Mouse (Mus musculus) olfactory bulb, adult 2 months (tissue): ENCODE data around the gene Slc24a1. TPM values are rescaled to one million over a fixed set of nuclear protein-coding genes. Genes with fewer than 3 reads are reported as not detected.

Experiments
- H3K27ac ChIP-seq: fragments of 200-500 bp; 2 replicates; pipeline ENCODE4 v1.5.1; 2012; ENCODE audit warnings: low read depth, low read length; ENCODE audit not compliant: insufficient read depth
- H3K4me1 ChIP-seq: fragments of 200-500 bp; 2 replicates; pipeline ENCODE4 v1.6.1; 2012; ENCODE audit warnings: low read length; ENCODE audit not compliant: control insufficient read depth, insufficient read depth
- H3K4me3 ChIP-seq: fragments of 200-500 bp; 2 replicates; pipeline ENCODE4 v1.5.1; 2012; ENCODE audit warnings: mild to moderate bottlenecking, low read depth, low read length, moderate library complexity; ENCODE audit not compliant: insufficient read depth
- CTCF ChIP-seq: fragments of 200-500 bp; IDR thresholded peaks from 2 replicates; pipeline ENCODE4 v1.5.1; 2012; ENCODE audit warnings: low read depth, mild to moderate bottlenecking, low read length, moderate library complexity; ENCODE audit not compliant: insufficient read depth
- POLR2A ChIP-seq: fragments of 200-500 bp; IDR thresholded peaks from 2 replicates; pipeline ENCODE4 v1.6.1; 2012; ENCODE audit warnings: mild to moderate bottlenecking, low read depth, low read length, moderate library complexity; ENCODE audit not compliant: insufficient read depth
- WGBS: fragments of 180-500 bp; shearing (Covaris S2); methylation state at CpG from one replicate; pipeline ENCODE4 v1.1.7; 2018; 5-methylcytosine and 5-hydroxymethylcytosine counted together
- polyA plus RNA-seq: library from polyadenylated mRNA; stranded (reverse); fragments of >200 nt; gene quantifications from 2 replicates; pipeline ENCODE4 v1.2.4, GENCODE M21; 2012; ENCODE audit warnings: low replicate concordance; ENCODE audit not compliant: missing spikeins, insufficient read depth, insufficient read length

The Slc24a1 gene
- polyA plus RNA-seq, 1 experiment, result not detected

DNA sequence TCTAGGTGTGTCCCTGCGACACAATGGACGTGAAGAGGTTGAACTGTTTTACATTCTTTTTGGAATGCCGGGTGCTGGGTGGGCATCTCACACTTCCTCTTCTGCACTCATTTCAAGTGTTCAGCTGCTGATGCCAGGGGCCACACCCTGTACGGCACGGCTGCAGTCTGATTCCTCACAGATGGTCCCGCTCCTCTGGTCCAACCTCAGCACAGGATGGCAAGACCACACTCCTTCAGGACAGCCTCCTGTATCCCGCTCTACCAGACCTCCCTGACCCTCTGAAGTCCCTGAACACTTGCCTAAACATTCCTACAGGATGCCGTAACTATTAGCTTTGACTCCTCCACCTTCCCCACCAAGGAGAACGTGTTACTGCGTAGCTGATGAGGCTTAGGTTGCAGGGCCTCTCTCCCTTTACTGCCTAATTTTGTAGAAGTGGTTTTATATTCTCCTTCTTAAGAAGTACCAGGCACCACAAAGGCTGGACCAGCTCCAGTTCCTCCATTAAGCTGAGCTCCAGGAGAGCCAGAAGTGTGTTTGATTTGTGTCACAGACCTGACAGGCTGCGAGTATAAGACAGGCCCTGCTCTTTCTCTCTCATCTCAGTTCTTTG, 10.6 kb downstream of the Slc24a1 start:
- Histone ChIP-seq H3K4me3 (no peak overlapping the region), H3K4me1 (no peaks in the 10 kb centered on the region), H3K27ac (no peak overlapping the region)
- no peak for TF ChIP-seq POLR2A
- TF ChIP-seq CTCF, result no peak
- WGBS, result 86% methylated on average over 11 of the region's 11 CpGs

DNA sequence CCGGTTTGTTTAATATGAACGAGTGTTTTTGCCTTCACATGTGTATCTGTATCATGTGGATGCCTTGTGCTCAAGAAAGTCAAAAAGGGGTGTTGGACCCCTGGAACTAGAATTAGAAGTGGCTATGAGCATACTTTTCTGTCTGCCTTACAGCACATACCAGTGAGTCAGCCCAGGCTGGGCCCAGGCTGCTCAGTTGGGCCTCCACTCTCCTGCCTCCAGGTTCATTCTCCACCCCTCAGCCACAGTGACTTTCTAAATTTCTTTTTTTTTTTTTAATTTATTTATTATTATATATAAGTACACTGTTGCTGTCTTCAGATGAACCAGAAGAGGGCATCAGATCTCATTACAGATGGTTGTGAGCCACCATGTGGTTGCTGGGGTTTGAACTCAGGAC, 11.6 kb downstream of the Slc24a1 start:
- H3K27ac ChIP-seq, result no peak overlapping the region
- H3K4me1 ChIP-seq, result no peaks in the 10 kb centered on the region
- 75% methylated on average over 2 of the region's 2 CpGs for WGBS
- H3K4me3 ChIP-seq, result no peak overlapping the region
- TF ChIP-seq CTCF (no peak), POLR2A (no peak)

DNA sequence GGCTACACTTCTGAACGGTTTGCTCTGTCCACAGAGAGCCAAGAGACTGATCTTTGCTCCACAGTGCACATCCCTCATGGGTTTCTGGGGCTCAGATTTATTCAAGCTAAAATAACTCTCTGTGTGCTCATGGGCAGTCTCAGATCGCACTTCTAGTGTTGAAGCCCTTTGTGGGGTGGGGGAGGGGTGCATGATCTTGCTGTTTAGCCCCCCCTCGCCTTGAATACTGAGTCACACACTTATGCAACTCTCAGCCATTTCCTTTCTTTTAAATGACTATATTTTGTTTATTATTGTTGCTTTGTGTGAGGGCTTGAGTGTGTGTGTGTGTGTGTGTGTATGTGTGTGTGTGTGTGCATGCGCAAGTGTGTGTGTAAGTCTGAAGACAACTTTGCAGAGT, 12.1 kb downstream of the Slc24a1 start:
- no peak overlapping the region for H3K4me3 ChIP-seq
- no peak overlapping the region for H3K27ac ChIP-seq
- no peaks in the 10 kb centered on the region for H3K4me1 ChIP-seq
- TF ChIP-seq CTCF (no peak), POLR2A (no peak)
- 39% methylated on average over 4 of the region's 4 CpGs for WGBS

DNA sequence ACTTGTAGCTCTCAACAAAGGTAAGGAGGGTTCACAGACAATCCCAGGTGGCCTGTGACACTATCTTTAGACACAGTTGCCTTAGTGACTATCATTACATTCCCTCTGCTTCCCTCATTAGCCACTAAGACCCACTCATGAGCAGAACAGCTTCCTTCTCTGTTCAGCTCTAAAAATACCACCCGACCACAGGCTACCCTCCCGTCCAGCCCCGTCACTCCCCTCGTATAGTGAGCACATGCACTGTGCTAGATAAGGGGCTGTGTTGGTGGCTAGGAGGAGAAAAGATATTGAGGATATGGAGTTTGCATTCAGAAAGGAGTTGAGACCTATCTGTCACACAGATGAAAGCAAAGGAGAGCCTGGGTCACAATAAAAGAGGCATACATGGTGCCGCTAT, 12.9 kb downstream of the Slc24a1 start:
- H3K4me1 ChIP-seq, result no peaks in the 10 kb centered on the region
- TF ChIP-seq POLR2A (no peak), CTCF (no peak)
- H3K27ac ChIP-seq, result no peak overlapping the region
- H3K4me3 ChIP-seq, result no peak overlapping the region
- WGBS, result 77% methylated on average over 5 of the region's 5 CpGs

DNA sequence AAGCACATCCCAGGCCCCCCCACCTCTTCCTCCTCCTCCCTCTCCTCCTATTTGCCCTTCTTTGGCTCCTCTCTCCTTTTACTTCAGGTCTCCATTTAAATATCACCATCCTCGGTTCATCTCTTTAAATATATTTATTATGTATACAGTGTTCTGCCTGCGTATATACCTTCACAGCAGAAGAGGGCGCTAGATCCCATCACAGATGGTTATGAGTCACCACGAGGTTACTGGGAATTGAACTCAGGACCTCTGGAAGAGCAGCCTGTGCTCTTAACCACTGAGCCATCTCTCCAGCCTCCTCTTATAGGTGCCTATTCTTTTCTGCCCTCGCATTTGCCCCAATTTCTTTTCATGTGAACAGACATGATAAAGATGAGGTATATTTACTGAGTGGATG, 13.9 kb downstream of the Slc24a1 start:
- no peak for TF ChIP-seq CTCF
- TF ChIP-seq POLR2A, result no peak
- Histone ChIP-seq H3K27ac (no peak overlapping the region), H3K4me1 (no peaks in the 10 kb centered on the region), H3K4me3 (no peak overlapping the region)
- WGBS, result 65% methylated on average over 5 of the region's 5 CpGs

DNA sequence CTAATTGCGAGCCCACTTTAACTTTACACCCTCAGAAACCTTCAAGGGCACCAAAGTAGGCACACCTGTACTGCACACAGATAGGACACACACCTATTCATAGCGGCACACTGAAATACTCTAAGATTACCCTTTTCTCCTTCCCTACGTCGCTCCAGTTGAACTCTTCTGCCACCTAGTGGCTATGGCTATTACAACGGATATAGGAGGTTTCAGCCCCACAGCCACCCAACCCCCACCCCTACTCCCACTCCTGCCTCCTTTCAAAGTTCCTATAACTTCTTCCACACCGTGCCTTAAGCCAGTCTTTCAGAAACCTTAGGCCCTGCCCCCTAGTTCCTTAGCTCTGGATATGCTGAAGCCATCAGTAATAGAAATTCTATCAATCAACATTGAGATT, 14.9 kb downstream of the Slc24a1 start:
- Histone ChIP-seq H3K4me3 (no peak overlapping the region), H3K27ac (no peak overlapping the region), H3K4me1 (no peaks in the 10 kb centered on the region)
- WGBS, result 7% methylated on average over 6 of the region's 6 CpGs
- TF ChIP-seq POLR2A (no peak), CTCF (no peak)

DNA sequence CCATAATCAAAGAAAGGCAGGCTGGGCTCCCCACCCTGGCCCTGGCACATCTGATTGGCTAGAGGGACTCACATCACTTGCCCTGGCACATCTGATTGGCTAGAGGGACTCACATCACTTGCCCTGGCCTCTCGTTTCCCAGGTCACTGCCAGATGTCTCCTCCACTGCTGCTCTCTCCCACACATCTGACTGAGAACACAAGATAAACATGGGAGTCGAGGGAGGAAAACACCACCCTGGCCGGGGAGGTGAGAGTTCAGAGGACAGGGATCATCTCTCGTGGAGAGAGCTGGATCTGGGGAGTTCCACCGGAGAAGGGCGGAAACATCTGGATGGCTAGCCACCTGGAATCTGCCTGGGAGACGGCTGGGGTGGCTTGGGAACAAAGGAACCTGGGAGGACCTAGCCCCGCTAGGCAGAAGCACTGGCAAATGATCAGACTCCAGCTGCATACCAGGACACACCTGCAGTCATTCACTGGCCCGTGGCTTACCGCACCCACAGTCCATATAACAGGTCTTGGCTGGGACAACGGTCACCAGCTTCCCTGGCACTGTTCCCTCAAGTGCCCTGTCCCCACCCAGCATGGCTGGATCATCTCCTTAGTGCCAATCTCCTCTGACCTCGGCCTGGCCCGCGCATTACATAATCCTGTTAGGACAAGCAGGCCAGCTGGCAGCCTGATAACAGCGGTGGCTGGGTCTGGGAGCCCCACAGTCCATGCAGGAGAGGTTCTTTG, 17.2 kb downstream of the Slc24a1 start:
- WGBS, result 58% methylated on average over 15 of the region's 15 CpGs
- no peak overlapping the region for H3K27ac ChIP-seq
- H3K4me1 ChIP-seq, result no peaks in the 10 kb centered on the region
- TF ChIP-seq POLR2A (no peak), CTCF (no peak)
- H3K4me3 ChIP-seq, result no peak overlapping the region

DNA sequence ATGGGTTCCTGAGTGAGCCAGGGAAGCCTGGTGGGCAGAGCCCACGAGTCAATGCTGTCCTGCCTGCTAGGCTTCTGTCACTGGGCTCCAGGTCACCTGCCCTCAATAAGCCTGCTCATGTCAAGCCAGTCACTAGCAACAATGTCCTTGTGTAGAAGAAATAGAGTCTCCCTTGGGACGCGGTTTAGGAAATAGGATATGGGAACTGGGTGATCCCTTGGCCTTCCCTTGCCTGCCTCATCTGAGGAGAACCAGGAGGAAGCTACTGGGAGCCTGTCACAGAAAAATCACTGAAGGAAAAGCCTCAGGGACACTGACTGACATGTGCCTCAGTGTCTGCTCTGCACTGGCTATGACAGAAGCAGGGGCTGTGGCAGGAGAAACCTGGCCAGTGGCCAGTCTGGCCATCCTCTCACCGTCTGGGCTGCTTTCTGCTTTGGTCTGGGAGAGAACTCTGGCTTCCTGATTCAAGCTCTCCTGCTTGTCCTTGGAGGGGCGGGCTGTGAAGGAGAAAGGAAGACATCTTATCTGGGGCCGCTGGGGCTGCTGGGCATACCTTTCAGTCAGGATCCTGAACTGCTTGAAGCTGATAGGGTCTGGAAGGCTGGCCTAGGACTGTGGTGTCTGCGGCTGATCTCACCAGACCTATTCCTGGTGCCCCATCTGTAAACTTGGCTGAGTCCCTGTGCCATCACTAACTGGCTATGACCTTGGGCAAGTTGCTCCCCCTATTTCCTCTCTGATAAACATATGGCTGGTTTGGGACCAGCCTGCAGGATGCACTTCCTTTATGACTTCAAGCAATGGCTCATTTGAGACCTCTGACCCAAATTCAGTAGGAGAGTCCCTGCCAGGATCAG, 19.4 kb downstream of the Slc24a1 start:
- TF ChIP-seq POLR2A, result no peak
- no peak for TF ChIP-seq CTCF
- WGBS, result 80% methylated on average over 7 of the region's 7 CpGs
- no peak overlapping the region for H3K4me3 ChIP-seq
- no peak overlapping the region for H3K27ac ChIP-seq
- no peaks in the 10 kb centered on the region for H3K4me1 ChIP-seq

DNA sequence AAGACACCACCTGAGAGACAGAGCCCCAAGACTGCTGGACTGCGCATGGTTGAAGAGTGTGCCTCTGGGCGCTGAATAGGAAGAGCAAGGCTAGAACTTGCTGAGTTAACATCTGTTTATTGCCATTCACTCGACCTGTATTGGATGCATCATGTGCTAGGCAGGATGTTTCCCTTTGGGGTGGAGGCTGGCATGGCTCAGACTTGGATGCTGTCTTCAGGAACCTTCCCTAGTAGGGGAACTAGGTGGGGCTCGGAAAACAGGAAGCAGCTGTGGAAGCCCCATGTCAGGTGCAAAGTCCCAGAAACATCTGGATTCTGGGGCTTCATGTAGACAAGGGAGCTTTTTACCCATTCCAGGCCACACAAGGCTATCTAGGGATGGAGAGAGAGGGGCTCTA, 21.2 kb downstream of the Slc24a1 start:
- Histone ChIP-seq H3K4me1 (no peaks in the 10 kb centered on the region), H3K27ac (no peak overlapping the region), H3K4me3 (no peak overlapping the region)
- no peak for TF ChIP-seq CTCF
- 79% methylated on average over 4 of the region's 4 CpGs for WGBS
